Mouse (Mus musculus): ENCODE data around the gene Slc20a1. TPM values are rescaled to one million over a fixed set of nuclear protein-coding genes. Genes with fewer than 3 reads are reported as not detected.

Slc20a1 gene
- polyA plus RNA-seq, 1 experiment from 2014 or later: 64.5 TPM

Other genes starting within 250 kb of the Slc20a1 start
- 3.7 and 4.2 TPM in 2 replicates for gene Zc3h6, start 231.4 kb upstream of the Slc20a1 start, polyA plus RNA-seq (2015; fragmentation: Nextera tagmentation; extraction: Ambion mirVana)
- gene Gm10762, start 231.0 kb upstream of the Slc20a1 start, polyA plus RNA-seq (2015; fragmentation: Nextera tagmentation; extraction: Ambion mirVana): 15.8 and 18.8 TPM in 2 replicates
- 1.0 TPM in 2 replicates for gene Vinac1, start 150.6 kb upstream of the Slc20a1 start, polyA plus RNA-seq (2015; fragmentation: Nextera tagmentation; extraction: Ambion mirVana)
- gene Ttl, start 132.8 kb upstream of the Slc20a1 start, polyA plus RNA-seq (2015; fragmentation: Nextera tagmentation; extraction: Ambion mirVana): 31.1 and 34.2 TPM in 2 replicates
- 15.6 and 16.1 TPM in 2 replicates for gene Polr1b, start 97.8 kb upstream of the Slc20a1 start, polyA plus RNA-seq (2015; fragmentation: Nextera tagmentation; extraction: Ambion mirVana)
- gene Chchd5, start 69.1 kb upstream of the Slc20a1 start, polyA plus RNA-seq (2015; fragmentation: Nextera tagmentation; extraction: Ambion mirVana): 17.6 and 18.1 TPM in 2 replicates
- gene Ckap2l, start 98.4 kb downstream of the Slc20a1 start, polyA plus RNA-seq (2015; fragmentation: Nextera tagmentation; extraction: Ambion mirVana): 6.5 and 7.9 TPM in 2 replicates
- gene Il1a, start 111.2 kb downstream of the Slc20a1 start, polyA plus RNA-seq (2015; fragmentation: Nextera tagmentation; extraction: Ambion mirVana): 0.21 and 0.25 TPM in 2 replicates
- gene Il1b, start 172.4 kb downstream of the Slc20a1 start, polyA plus RNA-seq (2015; fragmentation: Nextera tagmentation; extraction: Ambion mirVana): not detected in 2 replicates